Mouse (Mus musculus): ENCODE data around the gene Nploc4. TPM values are rescaled to one million over a fixed set of nuclear protein-coding genes. Genes with fewer than 3 reads are reported as not detected.
A peak's percentile ranks its signal among the peaks of the same experiment; 100 is the strongest.

Nploc4 gene
- polyA plus RNA-seq, 1 experiment from 2014 or later, result 56.8 TPM

DNA sequence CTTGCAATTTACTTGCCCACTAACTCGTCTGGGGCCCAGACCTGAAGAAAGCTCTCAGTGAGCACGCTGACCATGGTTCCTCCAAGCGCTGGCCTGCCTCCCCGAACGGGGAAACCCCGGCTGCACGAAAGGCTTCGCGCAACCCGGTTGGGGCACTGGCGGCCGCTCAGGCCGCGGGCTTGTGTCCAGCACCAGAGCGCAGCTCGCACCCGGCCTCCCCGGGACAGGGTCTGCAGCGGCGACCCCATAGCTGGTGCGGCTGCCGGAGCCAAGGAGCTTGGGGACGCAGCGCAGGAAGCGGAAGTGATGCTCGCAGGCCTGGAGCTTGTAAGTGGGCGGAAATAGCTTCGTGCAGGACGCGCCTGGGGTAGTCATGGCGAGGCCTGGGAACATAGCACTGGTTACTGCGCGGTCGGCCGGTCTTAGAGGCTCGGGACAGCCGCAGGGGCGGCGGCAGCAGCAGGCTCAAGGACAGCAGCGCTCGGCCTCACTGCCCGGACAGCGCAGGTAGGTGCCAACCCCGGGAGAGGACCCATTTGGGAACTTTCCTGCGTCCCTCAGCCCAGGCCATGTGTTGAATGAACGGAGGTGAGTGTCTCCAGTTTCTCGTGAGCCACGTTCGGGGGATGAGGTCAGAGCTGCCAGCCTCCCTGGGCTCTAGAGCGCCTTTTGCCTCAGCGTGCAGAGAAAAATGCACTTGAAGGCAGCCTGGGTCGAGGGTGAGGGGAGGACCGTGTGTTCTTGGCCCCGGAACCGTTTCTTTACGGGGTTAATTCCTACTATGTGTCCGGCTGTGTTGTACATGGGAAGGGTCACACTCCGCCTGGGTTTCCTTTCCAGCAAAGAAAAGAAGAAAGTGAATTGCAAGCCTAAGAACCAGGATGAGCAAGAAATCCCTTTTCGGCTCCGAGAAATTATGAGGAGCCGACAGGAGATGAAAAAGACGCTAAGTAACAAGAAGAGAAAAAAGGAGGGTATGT, 20.6 kb upstream of the Nploc4 start, which contains the start of the genes Oxld1 and Ccdc137:
Oxld1 (minus strand) TSS at position 297 of the 980 bp plus-strand sequence.
Ccdc137 (plus strand) TSS at position 344 of the 980 bp plus-strand sequence.
- 5% methylated on average over 62 of the region's 62 CpGs for WGBS
- H3K4me1 ChIP-seq, result peaks cover 31% of the 10 kb centered on the region
- H3K4me3 ChIP-seq, result peak within 1 kb of the TSS; percentile 98
- H3K36me3 ChIP-seq, result peaks cover 58% of the 10 kb centered on the region
- H3K27me3 ChIP-seq (ENCODE audit: low read depth, poor library complexity, severe bottlenecking), result no peaks in the 10 kb centered on the region
- peak; percentile 90 for DNase-seq (ENCODE audit: low spot score)
- H3K9me3 ChIP-seq (replicated peaks), result no peaks in the 10 kb centered on the region
- H3K27ac ChIP-seq, result peak within 1 kb of the TSS; percentile 97

DNA sequence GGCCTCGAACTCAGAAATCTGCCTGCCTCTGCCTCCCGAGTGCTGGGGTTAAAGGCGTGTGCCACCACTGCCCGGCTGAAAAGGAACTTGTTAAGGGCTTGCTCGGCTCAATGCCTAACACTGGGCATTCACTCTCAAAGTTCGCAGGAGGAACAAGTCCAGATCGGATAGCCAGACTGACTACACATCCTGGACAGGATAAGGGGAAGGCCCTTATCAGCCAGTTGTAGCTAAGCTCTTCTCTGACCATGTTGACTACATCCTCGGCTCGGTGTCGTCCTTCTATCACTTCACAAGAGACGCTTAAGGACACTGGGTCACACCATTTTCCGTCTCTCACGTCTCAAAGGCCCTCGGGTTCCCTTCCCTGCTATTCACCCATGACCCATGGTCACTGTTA, 19.9 kb upstream of the Nploc4 start:
- no peak for DNase-seq (ENCODE audit: low spot score)
- Histone ChIP-seq H3K36me3 (peaks cover 51% of the 10 kb centered on the region), H3K4me3 (peak overlapping the region; percentile 98), H3K27me3 (ENCODE audit: low read depth, poor library complexity, severe bottlenecking) (no peaks in the 10 kb centered on the region), H3K4me1 (peaks cover 31% of the 10 kb centered on the region), H3K27ac (peak overlapping the region; percentile 97), H3K9me3 (replicated peaks) (no peaks in the 10 kb centered on the region)
- 38% methylated on average over 14 of the region's 14 CpGs for WGBS

DNA sequence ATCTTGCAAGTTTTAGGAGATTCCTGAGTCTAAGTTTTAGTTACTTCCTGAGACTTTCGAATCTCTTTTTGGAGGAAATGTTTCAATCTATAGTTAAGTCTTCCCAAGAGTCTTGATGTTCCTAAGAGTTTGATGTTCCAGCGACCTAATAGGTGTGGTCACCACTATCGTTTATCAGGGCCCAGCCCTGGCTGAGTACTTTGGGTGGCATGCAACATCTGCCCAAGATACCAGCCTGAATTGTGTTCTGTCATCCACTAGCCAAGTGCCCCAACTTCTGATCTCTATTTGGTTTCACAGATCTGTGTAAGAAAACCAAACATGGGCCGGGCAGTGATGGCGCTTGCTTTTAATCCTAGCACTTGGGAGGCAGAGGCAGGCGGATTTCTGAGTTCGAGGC, 17.9 kb upstream of the Nploc4 start:
- peaks cover 28% of the 10 kb centered on the region for H3K4me1 ChIP-seq
- WGBS, result 96% methylated on average over 7 of the region's 7 CpGs
- DNase-seq (ENCODE audit: low spot score), result no peak
- H3K36me3 ChIP-seq, result peaks cover 32% of the 10 kb centered on the region
- no peak overlapping the region for H3K27ac ChIP-seq
- no peak overlapping the region for H3K4me3 ChIP-seq
- H3K27me3 ChIP-seq (ENCODE audit: low read depth, poor library complexity, severe bottlenecking), result no peaks in the 10 kb centered on the region
- no peaks in the 10 kb centered on the region for H3K9me3 ChIP-seq (replicated peaks)

DNA sequence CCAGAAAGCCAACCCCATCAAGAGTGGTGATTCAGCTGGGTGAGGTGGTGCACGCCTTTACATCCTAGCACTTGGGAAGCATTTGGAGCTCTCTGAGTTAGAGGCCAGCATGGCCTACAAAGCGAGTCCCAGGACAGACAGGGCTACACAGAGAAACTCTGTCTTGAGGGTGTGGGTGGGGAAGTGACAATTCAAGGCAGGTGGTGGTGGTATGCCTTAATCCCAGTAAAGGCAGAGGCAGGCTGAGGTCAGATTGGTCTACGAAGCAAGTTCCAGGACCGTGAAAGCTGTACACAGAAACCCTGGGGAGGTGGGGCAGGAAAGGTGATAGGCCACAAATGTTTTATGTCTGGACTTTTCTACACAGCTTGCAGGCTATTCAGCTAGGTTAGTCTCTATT, 17.5 kb upstream of the Nploc4 start:
- no peaks in the 10 kb centered on the region for H3K9me3 ChIP-seq (replicated peaks)
- H3K27ac ChIP-seq, result no peak overlapping the region
- H3K36me3 ChIP-seq, result peaks cover 28% of the 10 kb centered on the region
- H3K27me3 ChIP-seq (ENCODE audit: low read depth, poor library complexity, severe bottlenecking), result no peaks in the 10 kb centered on the region
- WGBS, result 95% methylated on average over 4 of the region's 4 CpGs
- no peak overlapping the region for H3K4me3 ChIP-seq
- H3K4me1 ChIP-seq, result peaks cover 28% of the 10 kb centered on the region
- no peak for DNase-seq (ENCODE audit: low spot score)

- Histone ChIP-seq H3K4me3 (no peak within 1 kb of the TSS), H3K4me1 (peaks cover 22% of the 10 kb centered on the region), H3K27me3 (ENCODE audit: low read depth, poor library complexity, severe bottlenecking) (no peaks in the 10 kb centered on the region), H3K36me3 (peaks cover 16% of the 10 kb centered on the region), H3K27ac (no peak within 1 kb of the TSS), H3K9me3 (replicated peaks) (no peaks in the 10 kb centered on the region)
- no peak for DNase-seq (ENCODE audit: low spot score)
- WGBS, result 84% methylated on average over 4 of the region's 4 CpGs
Observed at GRCm38 (mm10) chr11:120453306-120453705, 15.8 kb upstream of the Nploc4 start, which contains the start of gene Pde6g. Gene Pde6g, minus strand, starts transcription at chr11:120453500.

DNA sequence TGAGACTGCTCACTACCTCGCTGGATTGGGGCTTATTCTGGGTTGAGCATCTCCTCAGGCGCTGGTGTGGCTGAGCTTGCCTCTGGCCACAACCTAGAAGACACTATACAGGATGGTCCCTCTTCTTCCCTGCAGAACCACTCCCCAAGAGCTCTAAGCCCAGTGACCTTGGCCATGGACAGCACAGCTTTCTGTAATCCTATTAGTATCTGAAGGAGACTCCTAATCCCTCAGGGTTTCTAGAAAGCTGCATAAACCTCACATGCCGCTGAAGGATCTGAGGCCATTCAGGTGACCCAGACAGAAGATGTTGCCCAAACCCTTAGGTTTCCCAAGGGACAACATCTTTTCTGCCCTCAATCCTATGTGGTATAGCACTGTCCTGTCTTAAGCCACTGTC, 14.7 kb upstream of the Nploc4 start:
- Histone ChIP-seq H3K36me3 (peaks cover 13% of the 10 kb centered on the region), H3K9me3 (replicated peaks) (no peaks in the 10 kb centered on the region), H3K27me3 (ENCODE audit: low read depth, poor library complexity, severe bottlenecking) (no peaks in the 10 kb centered on the region), H3K27ac (no peak overlapping the region), H3K4me3 (no peak overlapping the region), H3K4me1 (peaks cover 14% of the 10 kb centered on the region)
- 70% methylated on average over 3 of the region's 3 CpGs for WGBS
- no peak for DNase-seq (ENCODE audit: low spot score)

- Histone ChIP-seq H3K4me1 (peaks cover 7% of the 10 kb centered on the region; the same call in 1 of the 2 replicates), H3K4me3 (no peak overlapping the region), H3K36me3 (no peaks in the 10 kb centered on the region), H3K27me3 (ENCODE audit: low read depth, poor library complexity, severe bottlenecking) (no peaks in the 10 kb centered on the region), H3K9me3 (replicated peaks) (no peaks in the 10 kb centered on the region), H3K27ac (no peak overlapping the region)
- 84% methylated on average over 7 of the region's 7 CpGs for WGBS
- DNase-seq (ENCODE audit: low spot score), result no peak
Observed at GRCm38 (mm10) chr11:120447179-120447578, 9.7 kb upstream of the Nploc4 start.

GRCm38 (mm10) chr11:120445475-120445874, 8.0 kb upstream of the Nploc4 start:
- no peaks in the 10 kb centered on the region for H3K9me3 ChIP-seq (replicated peaks)
- no peaks in the 10 kb centered on the region for H3K27me3 ChIP-seq (ENCODE audit: low read depth, poor library complexity, severe bottlenecking)
- peaks cover 7% of the 10 kb centered on the region; the same call in 1 of the 2 replicates for H3K4me1 ChIP-seq
- H3K4me3 ChIP-seq, result no peak overlapping the region
- no peaks in the 10 kb centered on the region for H3K36me3 ChIP-seq
- no peak for DNase-seq (ENCODE audit: low spot score)
- H3K27ac ChIP-seq, result no peak overlapping the region; the same call in 1 of the 2 replicates
- 77% methylated on average over 3 of the region's 3 CpGs for WGBS

DNA sequence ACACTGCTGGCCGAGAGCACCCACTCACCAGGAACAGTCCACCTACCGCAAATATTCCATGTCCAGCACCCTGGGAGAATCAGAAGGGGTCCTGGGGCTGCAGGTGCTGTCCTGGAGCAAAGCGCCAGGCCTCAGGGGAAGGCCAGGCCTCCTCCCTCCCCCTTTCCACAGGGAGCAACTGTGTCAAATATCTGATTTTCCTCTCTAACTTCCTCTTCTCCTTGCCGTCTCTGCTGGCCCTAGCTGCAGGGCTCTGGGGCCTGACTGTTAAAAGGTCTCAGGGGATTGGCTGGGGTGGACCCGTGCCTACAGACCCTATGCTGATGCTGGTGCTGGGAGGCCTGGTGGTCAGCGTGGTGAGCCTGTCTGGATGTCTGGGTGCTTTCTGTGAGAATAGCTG, 6.6 kb upstream of the Nploc4 start:
- Histone ChIP-seq H3K4me3 (no peak overlapping the region), H3K36me3 (no peaks in the 10 kb centered on the region), H3K27ac (no peak overlapping the region; the same call in 1 of the 2 replicates), H3K9me3 (replicated peaks) (no peaks in the 10 kb centered on the region), H3K27me3 (ENCODE audit: low read depth, poor library complexity, severe bottlenecking) (no peaks in the 10 kb centered on the region), H3K4me1 (peaks cover 7% of the 10 kb centered on the region; the same call in 1 of the 2 replicates)
- 73% methylated on average over 6 of the region's 6 CpGs for WGBS
- no peak for DNase-seq (ENCODE audit: low spot score)

DNA sequence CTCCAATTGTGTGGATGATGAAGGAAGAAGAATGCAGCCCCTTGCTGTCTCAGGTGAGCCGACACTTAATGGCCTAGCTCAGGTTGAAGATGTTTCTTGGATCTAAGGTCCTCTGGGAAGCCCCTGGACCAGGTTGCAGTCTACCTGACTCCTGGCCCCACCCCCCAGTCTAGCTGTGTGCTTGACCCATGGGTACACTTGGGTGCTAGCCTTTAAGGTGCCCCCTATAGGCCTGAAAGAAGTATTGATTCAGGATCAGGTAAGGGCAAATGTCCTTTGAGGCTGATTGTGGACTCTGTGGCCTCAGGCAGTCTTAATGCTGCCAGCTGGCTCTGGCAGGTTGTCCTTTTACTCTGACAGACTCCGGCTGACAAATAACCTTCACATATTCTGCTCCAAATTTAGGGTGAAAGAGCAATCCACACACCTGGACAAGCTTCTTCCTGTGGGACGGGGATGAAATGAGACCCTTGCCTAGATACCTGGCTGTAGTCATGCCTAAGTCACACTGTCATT, 5.3 kb upstream of the Nploc4 start:
- WGBS, result 88% methylated on average over 3 of the region's 3 CpGs
- Histone ChIP-seq H3K36me3 (no peaks in the 10 kb centered on the region), H3K27ac (no peak overlapping the region), H3K27me3 (ENCODE audit: low read depth, poor library complexity, severe bottlenecking) (no peaks in the 10 kb centered on the region), H3K4me1 (no peaks in the 10 kb centered on the region; the same call in 1 of the 2 replicates), H3K9me3 (replicated peaks) (no peaks in the 10 kb centered on the region), H3K4me3 (no peak overlapping the region)
- no peak for DNase-seq (ENCODE audit: low spot score)

- H3K4me3 ChIP-seq, result no peak within 1 kb of the TSS
- WGBS, result 96% methylated on average over 3 of the region's 3 CpGs
Observed at GRCm38 (mm10) chr11:120442344-120442743, 4.8 kb upstream of the Nploc4 start, which contains the start of gene Tspan10. Gene Tspan10, plus strand, starts transcription at chr11:120442644.

GRCm38 (mm10) chr11:120437857-120438385, 413 bp upstream of the Nploc4 start:
- Histone ChIP-seq H3K4me1 (peaks cover 18% of the 10 kb centered on the region), H3K36me3 (peaks cover 31% of the 10 kb centered on the region), H3K27me3 (ENCODE audit: low read depth, poor library complexity, severe bottlenecking) (no peaks in the 10 kb centered on the region), H3K27ac (peak overlapping the region; percentile 97), H3K9me3 (replicated peaks) (no peaks in the 10 kb centered on the region), H3K4me3 (peak overlapping the region; percentile 99)
- 32% methylated on average over 12 of the region's 12 CpGs for WGBS
- no peak for DNase-seq (ENCODE audit: low spot score)

More at GRCm38 (mm10) chr11:120442344-120442743, 4.8 kb upstream of the Nploc4 start, which contains the start of gene Tspan10:
- Histone ChIP-seq H3K4me1 (peaks cover 5% of the 10 kb centered on the region; the same call in 1 of the 2 replicates), H3K9me3 (replicated peaks) (no peaks in the 10 kb centered on the region), H3K27me3 (ENCODE audit: low read depth, poor library complexity, severe bottlenecking) (no peaks in the 10 kb centered on the region), H3K27ac (no peak within 1 kb of the TSS), H3K36me3 (no peaks in the 10 kb centered on the region)
- no peak for DNase-seq (ENCODE audit: low spot score)
